Mouse (Mus musculus) urinary bladder, postnatal 14 days (tissue): Measurements from ENCODE around the gene Sirt7.
"Not testable (repeated sequence)": the region's sequence is repeated elsewhere in the genome, so short reads cannot be mapped to it uniquely, and the experiment has no call there.

Experiments used
- DNase-seq: peaks from one replicate; pipeline ENCODE4 v3.0.0; 2021; ENCODE audit warnings: low spot score

Gene Sirt7

GRCm38 (mm10) chr11:120617519-120618112 lies 7.4 kb downstream of the Sirt7 start, which contains the start of gene Pcyt2:
Gene Pcyt2, minus strand, starts transcription at chr11:120617936.
- DNase-seq = peak; percentile 92

GRCm38 (mm10) chr11:120616617-120617294 lies 8.3 kb downstream of the Sirt7 start:
- DNase-seq = no peak

GRCm38 (mm10) chr11:120615606-120616203 lies 9.3 kb downstream of the Sirt7 start:
- no peak for DNase-seq

GRCm38 (mm10) chr11:120615167-120615566 lies 9.9 kb downstream of the Sirt7 start:
- DNase-seq = no peak

GRCm38 (mm10) chr11:120613976-120614375 lies 11.1 kb downstream of the Sirt7 start:
- no peak for DNase-seq

GRCm38 (mm10) chr11:120613481-120613972 lies 11.5 kb downstream of the Sirt7 start:
- no peak for DNase-seq

GRCm38 (mm10) chr11:120612763-120613162 lies 12.3 kb downstream of the Sirt7 start:
- peak; percentile 68 for DNase-seq

- DNase-seq = no peak
These were observed 14.5 kb downstream of the Sirt7 start for GRCm38 (mm10) chr11:120610477-120611046.

- DNase-seq = no peak
These were observed 15.8 kb downstream of the Sirt7 start for GRCm38 (mm10) chr11:120609250-120609649.

- no peak for DNase-seq
These were observed 16.6 kb downstream of the Sirt7 start, which contains the start of gene Npb for GRCm38 (mm10) chr11:120608241-120609034. Gene Npb, plus strand, starts transcription at chr11:120608477.

- no peak for DNase-seq
These were observed 18.3 kb downstream of the Sirt7 start for GRCm38 (mm10) chr11:120606764-120607163.

GRCm38 (mm10) chr11:120605667-120606066 lies 19.4 kb downstream of the Sirt7 start:
- no peak for DNase-seq

- DNase-seq = no peak
These were observed 21.5 kb downstream of the Sirt7 start for GRCm38 (mm10) chr11:120603545-120603944.

GRCm38 (mm10) chr11:120600716-120601115 lies 24.3 kb downstream of the Sirt7 start:
- no peak for DNase-seq

- DNase-seq = no peak
These were observed 26.0 kb downstream of the Sirt7 start for GRCm38 (mm10) chr11:120598990-120599549.

GRCm38 (mm10) chr11:120598283-120598989 lies 26.6 kb downstream of the Sirt7 start, which contains the start of the genes Alyref and Anapc11:
Gene Alyref, minus strand, starts transcription at chr11:120598365.
Gene Anapc11, plus strand, starts transcription at chr11:120598421.
- peak; percentile 94 for DNase-seq

GRCm38 (mm10) chr11:120597240-120598235 lies 27.5 kb downstream of the Sirt7 start:
- DNase-seq = no peak

GRCm38 (mm10) chr11:120588531-120588930 lies 36.5 kb downstream of the Sirt7 start:
- DNase-seq = no peak

GRCm38 (mm10) chr11:120583937-120584336 lies 41.1 kb downstream of the Sirt7 start:
- DNase-seq = no peak

- DNase-seq = not testable (repeated sequence)
These were observed 42.1 kb downstream of the Sirt7 start for GRCm38 (mm10) chr11:120582982-120583293.
